Mouse (Mus musculus) ES-Bruce4 (cell line): ENCODE results near the gene Fam118b.

Experiments
- CTCF ChIP-seq: IDR thresholded peaks from one replicate; pipeline ENCODE4 v1.8.1; 2011; ENCODE audit warnings: low read depth, low read length
- POLR2A ChIP-seq: IDR thresholded peaks from one replicate; pipeline ENCODE4 v1.8.1; 2011; ENCODE audit warnings: low read length; ENCODE audit not compliant: insufficient read depth

DNA sequence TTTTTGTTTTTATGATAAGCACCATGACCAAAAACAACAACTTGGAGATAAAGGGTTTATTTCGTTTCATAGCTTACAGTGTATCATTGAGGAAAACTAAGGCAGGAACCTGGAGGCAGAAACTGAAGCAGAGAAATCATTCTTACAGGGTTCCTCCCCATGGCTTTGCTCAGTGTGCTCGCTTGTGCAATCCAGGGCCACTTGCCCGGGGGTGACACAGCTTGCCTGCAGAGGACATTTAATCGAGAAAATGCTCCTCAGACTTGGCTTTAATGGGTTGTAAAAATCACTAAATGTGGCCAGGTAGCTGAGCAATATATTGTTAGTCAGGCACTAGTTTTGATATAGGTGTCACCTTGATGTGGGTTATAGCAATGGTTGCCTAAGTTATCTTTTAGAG lies 10.8 kb upstream of the Fam118b start:
- TF ChIP-seq CTCF = no peak
- no peak for TF ChIP-seq POLR2A
